Mouse (Mus musculus) limb, embryonic 10.5 days (tissue): ENCODE measurements around the gene Tssc4. TPM values are rescaled to one million over a fixed set of nuclear protein-coding genes. Genes with fewer than 3 reads are reported as not detected.
A peak's percentile ranks its signal among the peaks of the same experiment; 100 is the strongest.

Experiments
- DNase-seq: peaks from one replicate; pipeline ENCODE4 v3.0.0-alpha.2; 2017; ENCODE audit warnings: low spot score
- H3K27ac ChIP-seq: fragments of 300-500 bp; sonication (generic); 2 replicates; pipeline ENCODE4 v1.5.1; 2016; ENCODE audit warnings: mild to moderate bottlenecking
- H3K27me3 ChIP-seq: fragments of 300-500 bp; sonication (generic); 2 replicates; pipeline ENCODE4 v1.6.1; 2016; ENCODE audit warnings: low read depth, mild to moderate bottlenecking; ENCODE audit not compliant: poor library complexity, severe bottlenecking
- H3K36me3 ChIP-seq: fragments of 300-500 bp; sonication (generic); 2 replicates; pipeline ENCODE4 v1.6.1; 2016; ENCODE audit warnings: mild to moderate bottlenecking, moderate library complexity
- H3K4me1 ChIP-seq: fragments of 300-500 bp; sonication (generic); 2 replicates; pipeline ENCODE4 v1.6.1; 2016
- H3K4me3 ChIP-seq: fragments of 300-500 bp; sonication (generic); 2 replicates; pipeline ENCODE4 v1.5.1; 2016; ENCODE audit warnings: mild to moderate bottlenecking, moderate library complexity
- H3K9me3 ChIP-seq: fragments of 300-500 bp; sonication (generic); replicated peaks from 2 replicates; pipeline ENCODE4 v1.6.1; 2016; ENCODE audit warnings: mild to moderate bottlenecking
- WGBS: fragments of 180-500 bp; shearing (Covaris S2); methylation state at CpG from one replicate; pipeline ENCODE4 v1.1.7; 2016; 5-methylcytosine and 5-hydroxymethylcytosine counted together
- polyA plus RNA-seq: library from polyadenylated mRNA; unstranded; fragments of >200 nt; fragmentation: Nextera tagmentation; extraction: Ambion mirVana; gene quantifications from 2 replicates; pipeline ENCODE4 v1.2.1, GENCODE M21; 2016

Tssc4 gene
- polyA plus RNA-seq, 1 experiment from 2014 or later = 157 TPM

DNA sequence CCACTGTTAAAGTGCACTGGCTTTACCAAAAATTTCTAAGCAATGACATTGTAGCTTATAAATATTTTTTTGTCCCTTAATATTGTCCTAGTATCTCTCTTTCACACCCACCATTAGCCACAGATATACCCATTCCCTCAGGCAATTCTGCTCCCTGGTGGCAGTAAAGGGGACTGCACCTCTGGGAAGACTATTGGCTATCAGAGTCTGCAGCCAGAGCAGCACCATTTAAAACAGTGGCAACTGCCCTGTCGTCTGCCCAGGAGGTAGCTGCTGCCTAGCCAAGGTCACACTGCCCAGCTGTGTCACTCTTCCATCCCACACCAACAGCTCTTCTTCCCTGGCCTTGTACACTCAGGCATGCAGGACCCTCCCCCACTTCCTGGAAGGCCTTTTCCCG is 17.3 kb downstream of the Tssc4 start:
- peak overlapping the region; percentile 84 for H3K27ac ChIP-seq
- no peaks in the 10 kb centered on the region for H3K9me3 ChIP-seq
- H3K4me1 ChIP-seq = peaks cover 27% of the 10 kb centered on the region
- H3K27me3 ChIP-seq = peaks cover 5% of the 10 kb centered on the region; the same call in 1 of the 2 replicates
- DNase-seq = peak; percentile 69
- no peak overlapping the region for H3K4me3 ChIP-seq
- H3K36me3 ChIP-seq = no peaks in the 10 kb centered on the region
- 53% methylated on average over 2 of the region's 2 CpGs for WGBS

DNA sequence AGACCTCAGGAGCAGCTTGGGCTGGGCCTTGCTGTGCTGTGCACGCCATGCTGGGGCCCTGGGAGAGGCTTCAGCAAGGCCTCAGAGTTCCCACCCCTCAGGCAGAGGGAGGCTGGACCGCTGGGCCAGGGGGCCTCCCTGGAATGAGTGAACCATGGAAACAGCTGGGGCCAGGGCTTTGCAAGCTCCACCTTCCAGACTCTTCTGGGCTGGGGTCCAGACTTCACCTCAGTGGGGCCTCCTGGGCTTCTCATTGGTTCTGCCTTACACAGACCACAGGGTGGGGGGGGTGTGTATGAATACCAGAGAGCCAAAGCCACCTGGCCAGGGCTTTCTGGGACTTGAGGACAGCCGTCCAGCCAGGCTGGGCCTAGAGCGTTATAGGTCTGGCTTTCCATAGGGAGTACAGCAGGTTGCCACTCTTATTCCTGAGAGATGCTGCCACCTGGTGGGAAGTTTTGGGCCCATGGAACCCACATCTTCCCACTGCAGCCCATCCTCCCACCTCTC is 18.1 kb downstream of the Tssc4 start:
- WGBS = 61% methylated on average over 4 of the region's 4 CpGs
- Histone ChIP-seq H3K36me3 (no peaks in the 10 kb centered on the region), H3K4me1 (peaks cover 24% of the 10 kb centered on the region), H3K27me3 (peaks cover 5% of the 10 kb centered on the region; the same call in 1 of the 2 replicates), H3K4me3 (0 out of 2 replicates have a peak overlapping the region, but pooled peaks have one; percentile 6), H3K27ac (peak overlapping the region; percentile 84), H3K9me3 (no peaks in the 10 kb centered on the region)
- DNase-seq = peak; percentile 72

DNA sequence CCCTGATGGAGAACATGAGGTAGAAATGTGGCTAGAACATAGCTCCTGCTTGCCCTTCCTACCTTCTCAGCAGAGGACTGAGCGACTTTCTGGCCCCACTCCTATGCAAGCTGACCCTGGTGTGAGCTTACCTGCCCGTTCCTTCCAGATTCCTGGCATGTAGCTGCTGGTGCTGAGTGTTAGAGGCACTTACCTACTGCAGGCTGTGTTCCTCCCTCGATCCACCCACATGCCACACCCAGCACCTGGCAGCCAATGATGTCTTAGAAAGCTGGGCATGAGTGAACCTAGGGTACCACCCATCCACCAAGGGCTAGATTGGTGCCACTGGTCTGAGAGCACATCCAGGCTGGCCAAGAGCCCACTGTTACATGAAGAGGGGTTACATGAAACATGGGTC is 24.8 kb downstream of the Tssc4 start:
- 75% methylated on average over 3 of the region's 3 CpGs for WGBS
- Histone ChIP-seq H3K4me3 (no peak overlapping the region), H3K9me3 (no peaks in the 10 kb centered on the region), H3K4me1 (peaks cover 8% of the 10 kb centered on the region), H3K27ac (no peak overlapping the region), H3K27me3 (peaks cover 15% of the 10 kb centered on the region), H3K36me3 (no peaks in the 10 kb centered on the region)
- no peak for DNase-seq

DNA sequence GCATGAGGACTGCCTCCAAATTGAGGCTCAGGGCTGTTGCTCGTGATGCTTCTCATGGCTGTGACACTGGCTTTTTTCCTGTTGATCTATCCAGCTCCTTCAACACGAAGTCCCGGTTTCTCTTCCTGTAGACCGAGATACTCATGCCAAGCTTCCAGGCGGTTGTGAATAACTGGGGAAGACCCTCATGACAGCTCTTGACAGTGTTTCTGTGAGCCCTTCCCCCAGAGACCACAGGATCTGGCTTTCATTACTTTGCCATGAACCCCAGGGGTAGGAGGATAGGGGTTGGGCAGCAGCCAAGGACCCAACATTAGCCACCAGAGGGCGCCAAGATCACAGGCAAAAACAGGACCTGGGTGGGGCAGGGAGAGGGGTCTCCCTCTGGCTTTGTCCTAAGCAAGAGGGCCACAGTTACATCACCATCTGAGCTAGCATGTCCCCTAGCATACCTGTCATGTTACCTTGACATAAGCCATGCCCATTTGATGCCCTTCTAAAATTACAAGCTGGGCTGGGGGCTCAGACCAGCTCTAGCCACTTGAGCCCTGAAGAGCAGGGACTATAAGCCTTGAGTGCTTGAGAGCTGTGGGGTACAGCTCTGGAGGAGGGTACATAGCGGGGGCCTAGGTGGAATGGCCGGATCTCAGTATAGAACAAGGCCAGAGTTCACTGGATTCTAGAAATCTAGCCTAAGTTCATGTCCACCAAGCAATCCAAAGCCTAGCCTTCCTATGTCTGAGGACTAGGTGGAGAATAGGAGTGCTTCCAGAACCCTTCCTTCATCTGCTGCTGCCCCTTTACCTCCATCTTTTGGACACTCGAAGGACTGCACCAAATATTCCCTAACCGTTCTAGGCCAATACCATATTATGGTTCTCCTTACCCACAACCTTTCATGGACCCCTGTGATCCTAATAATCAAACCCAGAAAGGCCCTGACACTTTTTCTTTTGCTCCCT is 25.8 kb downstream of the Tssc4 start, which contains the start of gene Trpm5:
TSS of gene Trpm5 (minus strand) at position 51 of the 962 bp plus-strand sequence.
- peak; percentile 88 for DNase-seq
- H3K27ac ChIP-seq = no peak within 1 kb of the TSS
- no peak within 1 kb of the TSS for H3K4me3 ChIP-seq
- WGBS = 44% methylated on average over 10 of the region's 10 CpGs
- H3K9me3 ChIP-seq = no peaks in the 10 kb centered on the region
- peaks cover 6% of the 10 kb centered on the region for H3K4me1 ChIP-seq
- H3K27me3 ChIP-seq = peaks cover 10% of the 10 kb centered on the region; the same call in 1 of the 2 replicates
- no peaks in the 10 kb centered on the region for H3K36me3 ChIP-seq

DNA sequence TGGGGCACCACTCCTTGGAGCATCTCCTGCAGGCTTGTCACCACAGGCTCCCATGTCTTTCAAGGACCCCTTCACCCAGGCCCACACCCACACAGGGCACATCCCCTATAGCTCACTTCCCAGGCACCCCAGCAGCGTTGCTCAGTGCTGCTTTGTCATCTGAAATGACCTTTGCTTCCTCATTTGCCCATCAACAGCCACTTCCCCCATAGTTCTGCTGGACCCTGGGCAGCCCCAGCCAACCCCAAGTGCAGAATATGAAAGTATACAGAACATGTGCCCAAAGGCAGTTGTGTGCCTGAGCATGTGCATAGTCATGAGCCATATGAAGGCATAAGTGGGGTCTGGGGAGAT is 26.5 kb downstream of the Tssc4 start:
- DNase-seq = no peak
- peaks cover 16% of the 10 kb centered on the region; the same call in 1 of the 2 replicates for H3K27me3 ChIP-seq
- no peaks in the 10 kb centered on the region for H3K36me3 ChIP-seq
- H3K4me1 ChIP-seq = peaks cover 6% of the 10 kb centered on the region
- no peak overlapping the region for H3K27ac ChIP-seq
- 50% methylated on average over 1 of the region's 1 CpGs for WGBS
- no peaks in the 10 kb centered on the region for H3K9me3 ChIP-seq
- H3K4me3 ChIP-seq = no peak overlapping the region

DNA sequence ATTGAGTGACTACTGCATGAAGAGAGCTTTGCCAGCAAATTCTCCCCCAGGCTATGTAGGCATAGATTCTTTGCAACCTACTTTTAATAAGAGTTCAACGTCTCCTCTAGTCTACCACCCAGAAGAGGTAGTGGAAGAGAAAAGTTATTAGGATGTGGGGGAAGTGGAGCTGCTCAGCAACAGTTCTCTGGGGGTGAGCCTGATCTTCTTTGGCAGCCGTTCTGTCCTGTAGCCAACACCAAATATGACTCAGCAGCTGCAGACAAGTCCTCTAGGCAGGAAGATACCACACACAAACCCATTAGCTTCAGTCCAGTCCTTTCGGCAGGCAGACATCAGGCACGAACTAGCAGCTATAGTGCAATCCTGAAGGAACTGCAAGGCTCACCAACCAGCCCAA is 31.7 kb downstream of the Tssc4 start:
- H3K4me1 ChIP-seq = no peaks in the 10 kb centered on the region
- H3K27ac ChIP-seq = no peak overlapping the region
- no peak for DNase-seq
- 80% methylated on average over 4 of the region's 4 CpGs for WGBS
- no peaks in the 10 kb centered on the region for H3K9me3 ChIP-seq
- H3K4me3 ChIP-seq = no peak overlapping the region
- H3K27me3 ChIP-seq = peaks cover 40% of the 10 kb centered on the region
- H3K36me3 ChIP-seq = no peaks in the 10 kb centered on the region

DNA sequence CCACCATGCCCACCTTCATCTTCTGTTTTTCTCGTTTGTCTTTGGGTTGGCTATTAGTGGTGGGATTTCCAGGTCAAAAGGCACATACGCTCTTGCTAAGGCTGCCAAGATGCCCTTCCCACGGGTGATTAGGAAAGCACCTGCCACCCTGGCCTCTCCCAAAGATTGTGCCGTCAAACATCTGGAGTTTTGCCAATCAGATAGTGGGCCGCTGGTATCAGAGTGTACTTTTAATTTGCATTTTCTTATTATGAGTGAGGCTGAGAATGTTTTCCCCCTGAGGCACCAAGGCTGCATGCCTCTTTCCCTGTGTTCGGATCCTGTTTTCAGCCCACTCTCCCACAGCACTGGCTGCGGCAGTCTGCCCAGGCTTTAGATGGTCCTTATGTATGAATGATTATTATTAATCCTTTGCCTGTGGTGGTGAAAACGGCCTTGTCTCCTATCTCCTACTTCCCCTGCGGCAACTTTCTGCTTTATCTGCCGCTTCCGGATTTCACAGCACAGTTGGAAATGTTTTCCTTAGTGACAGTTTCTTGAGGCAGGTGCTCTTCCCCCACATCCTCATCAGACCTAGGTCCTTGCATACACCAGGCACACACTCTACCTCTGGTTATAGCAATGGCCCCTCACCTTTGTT is 36.3 kb downstream of the Tssc4 start:
- H3K4me3 ChIP-seq = no peak overlapping the region
- no peak for DNase-seq
- no peaks in the 10 kb centered on the region for H3K9me3 ChIP-seq
- peaks cover 28% of the 10 kb centered on the region for H3K4me1 ChIP-seq
- H3K36me3 ChIP-seq = no peaks in the 10 kb centered on the region
- WGBS = 70% methylated on average over 11 of the region's 11 CpGs
- peaks cover 75% of the 10 kb centered on the region for H3K27me3 ChIP-seq
- no peak overlapping the region for H3K27ac ChIP-seq

DNA sequence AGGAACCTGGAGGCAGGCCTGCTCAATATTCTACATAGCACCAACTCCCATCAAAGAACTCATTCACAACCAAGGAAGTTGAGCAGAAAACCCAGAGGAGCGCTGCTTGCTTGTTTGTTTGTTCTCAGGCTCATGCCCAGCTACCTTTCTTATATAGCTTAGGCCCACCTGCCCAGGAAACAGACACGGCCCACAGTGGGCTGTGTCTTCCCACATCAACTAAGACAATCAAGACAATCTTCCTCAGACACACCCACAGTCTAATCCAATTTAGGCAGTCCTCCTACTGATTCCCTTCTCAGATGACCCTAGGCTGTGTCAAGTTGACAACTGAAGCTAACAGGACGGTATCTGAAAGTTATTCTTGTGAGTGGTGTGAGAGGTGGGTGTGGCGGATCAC is 37.0 kb downstream of the Tssc4 start, which contains the start of gene Kcnq1:
TSS of gene Kcnq1 (plus strand) at position 301 of the 400 bp plus-strand sequence.
- no peaks in the 10 kb centered on the region for H3K9me3 ChIP-seq
- peaks cover 31% of the 10 kb centered on the region for H3K4me1 ChIP-seq
- WGBS = 72% methylated on average over 4 of the region's 4 CpGs
- peak within 1 kb of the TSS; percentile 66 for H3K27ac ChIP-seq
- peaks cover 80% of the 10 kb centered on the region for H3K27me3 ChIP-seq
- no peak for DNase-seq
- H3K4me3 ChIP-seq = peak within 1 kb of the TSS; percentile 59
- no peaks in the 10 kb centered on the region for H3K36me3 ChIP-seq

DNA sequence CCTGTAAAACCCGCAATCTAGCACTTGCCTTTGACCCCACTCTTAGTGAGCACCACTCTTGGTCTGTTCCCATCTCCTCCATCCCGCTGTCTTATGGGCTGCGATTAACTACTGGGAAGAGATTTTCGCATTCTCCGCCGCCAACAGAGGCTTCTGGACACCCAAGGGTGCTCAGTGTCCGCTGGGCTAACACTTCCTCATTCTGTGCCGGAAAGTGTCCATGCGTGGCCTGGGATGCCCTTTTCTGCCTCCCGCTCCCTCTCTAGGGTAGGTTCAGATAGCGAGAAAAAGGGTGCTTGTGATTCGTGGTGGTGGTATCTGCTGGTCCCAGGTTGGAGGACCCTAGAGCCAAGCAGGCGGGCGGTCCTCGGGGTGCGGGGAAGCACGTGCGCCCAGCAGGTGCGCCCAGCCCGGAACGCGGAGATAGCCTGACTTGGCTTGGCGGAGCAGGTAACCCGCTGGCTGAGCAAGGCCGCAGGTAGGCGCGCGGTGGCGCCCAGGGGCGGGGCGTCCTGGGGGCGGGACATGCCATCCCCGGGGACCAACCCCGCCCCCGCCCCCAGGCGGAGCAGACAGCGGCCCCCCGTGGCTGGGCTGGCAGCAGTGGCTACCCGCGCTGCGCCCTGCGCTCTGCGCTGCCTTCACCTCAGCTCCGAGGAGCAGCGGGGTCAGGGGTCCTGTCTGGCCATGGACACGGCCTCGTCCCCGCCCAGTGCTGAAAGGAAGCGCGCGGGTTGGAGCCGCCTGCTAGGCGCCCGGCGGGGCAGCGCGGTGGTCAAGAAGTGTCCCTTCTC is 37.8 kb downstream of the Tssc4 start:
- no peaks in the 10 kb centered on the region for H3K36me3 ChIP-seq
- H3K27ac ChIP-seq = peak overlapping the region; percentile 66
- WGBS = 7% methylated on average over 57 of the region's 57 CpGs
- DNase-seq = peak; percentile 56
- peaks cover 31% of the 10 kb centered on the region for H3K4me1 ChIP-seq
- peaks cover 85% of the 10 kb centered on the region for H3K27me3 ChIP-seq
- peak overlapping the region; percentile 59 for H3K4me3 ChIP-seq
- no peaks in the 10 kb centered on the region for H3K9me3 ChIP-seq

DNA sequence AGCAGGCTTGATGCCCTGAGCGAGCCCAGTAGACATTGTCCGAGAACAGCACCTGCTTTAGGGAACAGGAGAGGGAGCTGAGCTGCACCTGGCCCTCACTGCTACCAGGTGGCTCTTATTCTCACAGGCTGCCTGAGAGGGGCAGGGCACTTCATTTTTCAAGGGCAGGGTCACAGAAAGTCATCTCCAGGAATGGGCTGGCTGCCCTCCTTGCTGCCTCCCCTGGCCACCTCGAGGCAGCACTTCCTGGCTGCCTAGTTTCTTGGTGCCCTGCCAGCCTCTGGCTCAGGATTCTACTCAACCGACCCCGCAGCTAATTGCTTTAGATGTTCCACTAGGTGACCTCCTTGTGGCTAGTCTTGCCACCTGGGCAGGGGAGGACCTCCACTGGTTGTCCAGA is 39.2 kb downstream of the Tssc4 start:
- Histone ChIP-seq H3K36me3 (no peaks in the 10 kb centered on the region), H3K27ac (no peak overlapping the region), H3K4me3 (no peak overlapping the region), H3K27me3 (peaks cover 83% of the 10 kb centered on the region), H3K4me1 (peaks cover 31% of the 10 kb centered on the region), H3K9me3 (no peaks in the 10 kb centered on the region)
- no peak for DNase-seq
- WGBS = 51% methylated on average over 5 of the region's 5 CpGs

DNA sequence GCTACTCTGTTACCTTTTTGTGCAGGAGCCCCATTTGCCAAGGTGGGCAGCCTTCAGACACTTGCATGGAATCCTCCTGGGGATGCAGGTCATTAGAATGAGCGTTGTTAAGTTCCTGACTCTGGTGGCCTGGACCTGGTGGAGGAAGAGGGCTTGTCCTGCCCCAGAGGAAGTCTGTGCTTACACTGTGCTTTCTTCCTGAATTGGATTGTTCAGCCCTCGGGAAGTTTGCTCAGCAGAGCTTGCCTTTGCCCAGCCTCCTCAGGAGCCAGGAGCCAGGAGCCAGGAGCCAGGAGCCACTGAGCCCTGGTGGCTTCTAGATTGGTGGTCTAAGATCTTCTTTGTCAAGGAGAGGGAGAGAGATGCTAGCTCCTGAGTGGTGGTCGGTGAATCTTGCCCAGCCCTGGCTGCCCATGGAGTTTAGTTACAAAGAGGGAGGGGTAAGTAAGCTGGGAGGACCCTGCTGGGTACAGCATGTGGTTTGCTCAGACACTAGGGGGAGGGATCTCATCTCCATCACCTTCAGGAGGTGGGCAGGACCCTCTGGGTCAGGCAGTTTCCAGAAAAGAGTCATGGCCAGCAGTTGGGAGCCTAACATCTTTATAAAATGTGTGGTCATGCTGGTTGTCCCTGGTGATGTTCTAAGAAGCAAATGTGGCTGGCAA is 40.1 kb downstream of the Tssc4 start:
- Histone ChIP-seq H3K36me3 (no peaks in the 10 kb centered on the region), H3K4me3 (no peak overlapping the region), H3K27ac (peak overlapping the region; percentile 2; the same call in 1 of the 2 replicates), H3K27me3 (peaks cover 74% of the 10 kb centered on the region), H3K4me1 (peaks cover 31% of the 10 kb centered on the region), H3K9me3 (no peaks in the 10 kb centered on the region)
- WGBS = 32% methylated on average over 3 of the region's 3 CpGs
- DNase-seq = no peak

DNA sequence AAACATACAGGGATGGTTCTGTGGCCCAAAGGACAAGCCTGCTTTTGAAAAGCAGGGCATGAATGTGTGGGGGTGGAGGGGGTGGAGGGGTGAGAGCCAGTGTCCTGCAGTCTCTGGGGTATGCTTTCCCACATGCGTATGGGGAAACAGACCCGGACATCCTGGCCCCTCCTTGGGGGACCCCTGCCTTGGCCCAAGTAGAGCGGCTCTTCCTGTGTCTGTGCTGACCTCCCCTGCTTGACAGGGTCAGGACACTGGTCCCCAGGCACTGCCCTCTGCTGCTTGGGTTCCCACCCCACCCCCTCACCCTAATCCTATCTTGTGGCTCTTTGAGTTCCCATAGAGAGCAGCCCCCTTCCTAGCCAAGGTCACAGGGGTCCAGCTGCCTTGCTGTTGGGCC is 40.6 kb downstream of the Tssc4 start:
- Histone ChIP-seq H3K27me3 (peaks cover 69% of the 10 kb centered on the region), H3K36me3 (no peaks in the 10 kb centered on the region), H3K4me1 (peaks cover 31% of the 10 kb centered on the region), H3K4me3 (no peak overlapping the region), H3K9me3 (no peaks in the 10 kb centered on the region), H3K27ac (peak overlapping the region; percentile 2; the same call in 1 of the 2 replicates)
- no peak for DNase-seq
- 81% methylated on average over 3 of the region's 3 CpGs for WGBS
